Mouse (Mus musculus): ENCODE results near the gene Fras1. TPM values are rescaled to one million over a fixed set of nuclear protein-coding genes. Genes with fewer than 3 reads are reported as not detected.

The Fras1 gene
- total RNA-seq, 4 experiments from 2014 or later: 19.8 to 24.6 (median 23.4) TPM

DNA sequence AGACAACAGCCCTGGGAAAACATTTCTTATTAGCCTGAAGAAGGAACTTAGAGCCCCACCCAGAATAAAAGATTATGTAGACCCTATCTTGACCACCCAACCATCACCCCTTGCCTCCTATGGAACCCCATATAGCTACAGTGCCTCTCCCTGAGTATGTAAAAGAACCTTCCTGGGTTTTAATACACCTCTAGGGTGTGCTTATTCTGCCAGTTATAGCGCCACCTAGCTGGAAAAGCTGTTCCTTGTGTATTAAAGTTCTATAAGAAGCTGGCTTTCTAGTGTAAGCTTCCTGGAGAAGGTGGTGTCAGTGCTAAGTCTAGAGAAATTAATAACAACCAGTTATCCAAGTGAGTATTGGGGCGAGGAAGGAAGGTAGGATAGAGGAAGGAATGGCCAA is 303.7 kb downstream of the Fras1 start:
- DNase-seq (ENCODE audit: low spot score in 2 of 2): no peak

DNA sequence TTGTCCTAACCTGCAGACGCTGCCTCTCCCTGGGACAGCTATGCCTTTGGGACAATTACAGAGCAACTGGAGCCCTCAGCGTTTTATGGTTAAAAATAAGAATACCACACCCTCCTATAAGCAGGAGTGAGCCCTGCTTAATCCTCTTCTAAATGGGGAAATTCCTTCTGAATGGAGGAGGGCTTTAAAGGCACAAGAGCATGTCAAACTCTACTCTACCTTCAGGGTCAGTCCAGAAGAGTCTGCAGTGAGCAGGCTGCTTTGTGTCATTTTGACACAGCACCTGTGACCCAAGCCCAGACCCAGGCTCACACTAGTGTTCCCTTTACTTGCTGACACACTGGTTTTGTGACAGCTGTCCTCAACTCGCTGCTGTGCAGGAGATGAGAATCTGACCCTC is 307.3 kb downstream of the Fras1 start:
- DNase-seq (ENCODE audit: low spot score in 2 of 2): no peak

DNA sequence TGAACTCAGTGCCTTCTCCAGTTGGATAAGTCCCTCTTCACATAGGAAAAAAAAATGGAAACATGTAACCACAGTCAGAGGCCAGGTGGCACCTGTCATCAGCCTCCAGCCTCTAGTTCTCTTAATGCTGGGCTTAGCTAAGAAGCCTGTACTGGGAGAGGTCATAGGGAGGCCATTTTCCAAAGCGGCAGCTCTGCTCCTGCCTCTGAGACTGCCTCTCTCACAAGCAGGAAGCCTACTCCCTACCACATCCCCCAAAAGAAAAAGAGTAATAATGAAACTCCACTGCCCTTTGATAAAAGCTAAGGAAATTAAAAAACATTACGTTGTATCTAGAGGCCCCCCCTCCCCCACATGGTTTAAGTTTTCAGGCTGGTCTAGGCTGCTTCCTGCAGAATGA is 309.0 kb downstream of the Fras1 start:
- DNase-seq (ENCODE audit: low spot score in 2 of 2): no peak

DNA sequence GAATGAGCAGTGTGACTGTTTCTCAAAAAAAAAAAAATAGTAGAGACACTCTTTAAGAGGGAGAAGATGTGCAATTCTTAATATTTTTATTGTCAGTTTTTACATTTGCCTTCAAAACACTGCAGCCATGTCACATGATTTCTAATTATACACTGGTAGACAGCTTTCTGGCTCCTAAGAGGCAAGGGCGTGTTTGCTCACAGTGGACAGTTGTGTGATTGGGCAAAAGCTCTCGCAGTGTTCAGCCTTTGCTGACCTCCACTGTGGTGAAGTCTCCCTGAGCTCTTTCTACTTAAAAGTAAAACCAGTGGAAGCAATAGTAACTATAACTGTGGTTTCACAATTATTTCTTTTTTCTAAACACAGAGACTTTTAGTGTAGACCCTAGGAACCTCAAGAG is 315.1 kb downstream of the Fras1 start:
- DNase-seq (ENCODE audit: low spot score in 2 of 2): no peak

DNA sequence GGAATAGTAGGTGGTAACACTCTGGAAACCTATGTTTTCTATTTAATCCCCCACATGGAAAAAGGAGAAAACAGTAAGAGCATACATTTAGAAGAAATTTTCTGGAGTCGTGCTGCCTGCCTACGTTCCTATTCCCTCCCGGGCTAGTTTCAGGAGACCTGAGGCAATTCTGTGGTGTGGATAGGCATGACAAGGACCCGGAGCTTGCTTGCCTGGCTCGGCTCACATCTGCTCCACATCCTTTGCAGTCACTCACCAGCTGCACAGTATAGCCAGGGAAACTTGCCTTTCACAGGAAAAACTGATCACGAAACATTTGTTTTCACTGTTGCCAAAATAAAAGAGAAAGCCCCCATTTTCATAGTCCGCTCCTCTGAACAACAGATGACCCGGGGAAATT is 325.2 kb downstream of the Fras1 start:
- DNase-seq (ENCODE audit: low spot score in 2 of 2): no peak

DNA sequence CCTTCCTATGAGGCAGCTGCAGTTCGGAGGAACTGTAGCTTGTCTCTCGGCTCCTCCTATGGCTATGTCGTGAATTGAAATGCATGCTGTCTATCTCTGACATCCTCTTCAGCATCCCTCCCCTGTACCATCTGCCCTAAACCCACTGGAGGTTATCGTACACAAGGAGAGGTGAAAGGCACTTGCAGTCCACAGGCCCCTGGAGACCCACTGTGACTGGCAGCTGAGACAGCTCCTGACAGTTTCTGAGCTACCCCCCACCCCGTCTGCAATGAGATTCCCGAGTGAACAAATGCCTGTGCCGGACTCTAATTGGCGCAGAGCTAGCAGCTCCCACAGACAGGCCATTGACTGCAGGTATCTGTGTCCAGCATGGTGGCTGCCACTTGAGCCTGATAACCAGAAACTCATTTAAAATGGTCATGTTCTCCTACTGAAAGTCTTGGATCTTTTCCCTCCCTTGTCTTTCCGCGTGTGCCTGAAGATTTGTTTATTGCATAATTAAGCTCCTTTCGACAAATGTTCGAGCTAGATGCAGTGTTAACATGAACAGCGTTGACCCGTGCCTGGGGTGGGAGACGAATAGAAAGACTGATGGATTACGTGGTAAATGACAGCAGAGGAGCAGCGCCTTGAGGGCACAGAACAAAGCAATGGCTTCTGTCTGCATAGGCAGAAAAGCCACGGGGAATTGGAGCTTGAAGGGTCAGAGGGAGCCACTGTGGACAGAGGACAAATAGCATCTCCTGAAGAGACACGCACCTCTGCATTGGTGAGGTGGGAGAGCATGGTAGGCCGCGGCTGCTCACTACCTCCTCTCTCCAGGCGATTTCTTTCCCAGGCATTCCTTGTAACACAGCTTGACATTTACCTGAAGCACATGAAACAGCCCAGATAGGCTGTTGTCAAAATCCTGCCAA is 329.2 kb downstream of the Fras1 start:
- DNase-seq (ENCODE audit: low spot score in 2 of 2): no peak

DNA sequence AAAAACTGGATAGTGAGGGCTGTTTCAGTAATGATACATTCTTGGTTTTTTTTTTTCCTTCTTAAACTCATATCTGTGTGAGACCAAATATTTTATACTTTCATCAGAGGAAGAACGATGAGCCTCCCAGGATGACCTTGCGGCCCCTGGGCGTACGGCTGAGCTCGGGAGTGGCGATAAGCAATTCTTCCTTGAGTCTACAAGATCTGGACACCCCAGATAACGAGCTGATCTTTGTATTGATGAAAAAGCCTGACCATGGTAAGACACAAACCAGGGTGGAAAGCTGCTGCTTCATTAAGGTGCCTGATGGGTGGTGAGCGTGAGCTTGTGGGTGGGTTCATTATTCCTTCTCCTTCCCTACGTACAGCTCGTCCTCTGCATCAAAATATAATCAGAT is 334.8 kb downstream of the Fras1 start:
- DNase-seq (ENCODE audit: low spot score in 2 of 2): no peak

DNA sequence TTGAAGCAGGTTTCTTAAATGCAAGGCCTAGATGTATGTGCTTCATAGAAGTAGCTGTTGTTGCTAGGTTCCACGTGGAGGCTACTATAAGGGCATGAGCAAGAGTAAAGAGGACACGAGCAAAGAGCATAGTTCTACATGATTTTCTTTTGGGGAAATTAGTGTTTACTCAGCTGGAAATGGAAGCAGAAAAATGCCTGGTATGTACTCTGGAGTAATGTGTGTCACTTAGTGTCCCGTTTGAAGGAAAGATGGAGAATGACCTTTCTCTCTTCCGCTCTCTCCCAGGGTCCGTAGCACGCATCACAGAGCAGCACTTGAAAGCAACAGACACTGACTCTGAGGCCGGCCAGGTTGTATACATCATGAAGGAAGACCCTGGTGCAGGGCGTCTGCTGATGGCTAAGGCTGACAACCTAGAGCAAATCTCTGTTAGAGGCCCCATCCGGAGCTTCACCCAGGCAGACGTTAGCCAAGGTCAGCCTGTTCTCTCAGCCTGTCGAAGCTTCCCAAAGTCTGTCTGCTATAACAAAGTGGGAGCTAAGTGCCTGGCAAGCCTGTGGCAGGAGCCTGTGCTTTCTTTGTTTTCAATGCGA is 338.4 kb downstream of the Fras1 start:
- no peak for DNase-seq (ENCODE audit: low spot score in 2 of 2)

DNA sequence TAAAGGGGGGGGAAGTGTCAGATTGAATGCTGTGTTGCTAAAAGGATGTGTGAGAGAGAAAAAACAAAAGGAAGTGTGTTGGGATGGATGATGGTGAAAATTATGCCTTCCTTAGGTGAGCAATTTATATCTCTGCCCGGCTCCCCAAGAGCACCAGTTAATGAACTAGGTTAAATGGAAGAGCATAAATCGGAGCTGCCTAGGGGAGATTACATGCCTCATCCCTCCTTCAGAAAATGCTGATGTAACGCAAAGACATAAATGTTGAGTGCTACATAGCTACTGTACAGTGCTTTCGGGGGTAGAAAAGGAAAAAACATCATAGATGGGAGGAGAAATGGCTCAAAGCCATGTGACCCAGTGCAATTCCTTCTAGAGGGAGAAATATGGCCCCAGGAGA is 339.0 kb downstream of the Fras1 start:
- no peak for DNase-seq (ENCODE audit: low spot score in 2 of 2)

DNA sequence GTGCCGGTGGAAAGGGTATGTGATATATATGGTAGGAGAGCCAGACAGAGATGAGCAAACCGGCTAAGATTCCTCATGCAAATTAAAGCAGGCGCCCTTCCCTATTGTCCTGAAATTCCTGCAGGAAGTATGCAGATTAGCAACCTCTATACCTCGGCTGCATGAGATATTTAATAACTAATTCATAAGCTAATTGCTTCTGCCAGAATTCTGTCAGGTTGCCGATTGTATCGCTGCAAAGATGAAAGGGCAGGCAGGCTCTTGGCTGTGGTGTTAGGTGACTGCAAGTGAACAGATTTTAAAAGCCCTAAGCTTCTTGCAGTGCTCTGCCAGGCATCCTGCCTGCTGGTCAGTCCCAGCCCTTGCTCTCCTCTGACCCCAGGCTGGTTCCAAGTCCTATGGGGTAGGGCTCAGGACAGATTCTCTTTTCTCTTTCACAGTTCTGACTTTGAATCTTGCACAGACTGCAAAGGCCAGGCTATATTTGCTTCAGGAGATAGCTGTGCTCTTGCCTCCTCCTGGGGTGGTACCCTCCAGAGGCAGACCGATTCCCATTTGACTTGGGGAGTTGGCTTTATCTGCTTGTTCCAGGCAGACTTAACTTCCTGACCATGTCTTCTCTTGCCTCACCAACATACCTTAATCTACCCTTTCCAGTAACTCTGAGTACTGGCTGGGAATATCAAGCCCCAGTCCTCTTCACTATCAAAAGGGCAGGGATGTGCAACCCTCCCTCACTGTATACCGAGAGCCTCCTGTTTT is 342.7 kb downstream of the Fras1 start:
- no peak for DNase-seq (ENCODE audit: low spot score in 2 of 2)

DNA sequence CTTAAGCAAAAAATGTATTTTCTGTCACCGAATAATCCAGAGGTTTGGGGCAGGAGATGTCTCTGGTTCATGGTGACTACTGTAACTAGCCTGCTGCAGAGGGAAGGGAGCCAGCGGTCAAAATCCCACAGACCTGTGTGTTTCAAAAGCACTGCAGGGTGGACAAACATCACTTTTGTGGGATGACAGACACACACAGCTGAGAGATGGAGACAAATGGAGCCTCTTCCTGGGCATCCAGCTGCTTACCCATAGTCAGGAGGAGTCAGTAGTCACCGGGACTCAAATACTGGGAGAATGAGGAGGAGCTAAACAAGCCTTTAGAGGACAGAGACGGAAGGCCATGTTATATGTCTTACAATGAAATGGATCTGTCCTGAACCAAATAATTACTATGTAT is 343.9 kb downstream of the Fras1 start:
- no peak for DNase-seq (ENCODE audit: low spot score in 2 of 2)

DNA sequence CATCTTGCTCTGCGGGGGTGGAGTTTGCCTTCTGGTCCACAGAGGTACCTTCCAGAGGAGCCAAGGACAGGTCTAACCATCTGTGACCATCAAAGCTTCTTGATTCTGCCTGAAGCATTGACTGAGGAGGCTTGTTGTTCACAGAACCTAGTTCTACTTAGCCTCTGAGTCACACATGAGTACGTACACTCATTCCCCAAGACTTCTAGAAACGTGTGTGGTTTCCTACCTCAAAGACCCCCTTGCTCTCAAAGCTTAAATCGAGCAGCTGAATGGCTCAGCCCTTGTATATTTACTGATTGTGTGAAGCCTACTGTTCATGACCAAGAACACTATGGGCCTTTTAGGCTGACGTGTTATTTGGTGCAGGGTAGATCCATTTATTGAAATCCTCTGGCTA is 344.8 kb downstream of the Fras1 start:
- no peak for DNase-seq (ENCODE audit: low spot score in 2 of 2)

DNA sequence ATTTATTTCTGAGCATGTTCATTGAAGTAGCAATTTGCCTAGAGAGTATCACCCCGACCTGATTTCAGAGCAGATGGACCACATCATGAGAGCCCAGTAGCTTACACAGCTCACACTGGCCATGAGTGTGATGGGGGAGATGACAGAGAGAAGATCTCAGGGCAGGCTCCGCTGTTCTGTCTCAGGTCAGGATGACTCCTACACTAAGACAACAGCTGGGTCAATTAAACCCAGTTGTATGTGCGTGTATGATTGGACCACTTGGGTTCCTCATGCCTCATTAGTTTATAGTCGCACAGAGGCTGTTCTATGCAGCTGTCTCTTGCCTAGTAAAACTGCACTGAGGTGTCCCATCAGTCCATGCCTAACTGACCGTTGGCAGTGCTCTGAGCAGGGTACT is 345.5 kb downstream of the Fras1 start:
- DNase-seq (ENCODE audit: low spot score in 2 of 2): no peak

DNA sequence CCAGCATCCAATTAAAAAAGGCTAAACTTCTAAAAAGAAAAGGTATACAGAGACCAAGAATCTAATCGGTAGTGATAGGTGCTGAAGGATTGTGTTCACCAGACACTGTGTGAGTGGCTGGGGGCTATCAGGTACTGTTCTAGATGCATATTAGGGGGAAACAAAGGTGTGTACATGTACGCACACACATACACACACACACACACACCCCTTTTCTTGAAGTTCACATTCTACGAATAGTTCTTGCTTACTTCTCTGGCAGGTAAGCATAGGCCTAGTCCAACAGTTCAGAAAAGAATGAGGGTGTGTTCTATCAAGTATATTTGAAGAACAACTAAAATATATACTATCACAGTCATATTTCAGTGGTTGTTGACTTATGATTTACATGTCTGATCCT is 348.9 kb downstream of the Fras1 start:
- DNase-seq (ENCODE audit: low spot score in 2 of 2): no peak

DNA sequence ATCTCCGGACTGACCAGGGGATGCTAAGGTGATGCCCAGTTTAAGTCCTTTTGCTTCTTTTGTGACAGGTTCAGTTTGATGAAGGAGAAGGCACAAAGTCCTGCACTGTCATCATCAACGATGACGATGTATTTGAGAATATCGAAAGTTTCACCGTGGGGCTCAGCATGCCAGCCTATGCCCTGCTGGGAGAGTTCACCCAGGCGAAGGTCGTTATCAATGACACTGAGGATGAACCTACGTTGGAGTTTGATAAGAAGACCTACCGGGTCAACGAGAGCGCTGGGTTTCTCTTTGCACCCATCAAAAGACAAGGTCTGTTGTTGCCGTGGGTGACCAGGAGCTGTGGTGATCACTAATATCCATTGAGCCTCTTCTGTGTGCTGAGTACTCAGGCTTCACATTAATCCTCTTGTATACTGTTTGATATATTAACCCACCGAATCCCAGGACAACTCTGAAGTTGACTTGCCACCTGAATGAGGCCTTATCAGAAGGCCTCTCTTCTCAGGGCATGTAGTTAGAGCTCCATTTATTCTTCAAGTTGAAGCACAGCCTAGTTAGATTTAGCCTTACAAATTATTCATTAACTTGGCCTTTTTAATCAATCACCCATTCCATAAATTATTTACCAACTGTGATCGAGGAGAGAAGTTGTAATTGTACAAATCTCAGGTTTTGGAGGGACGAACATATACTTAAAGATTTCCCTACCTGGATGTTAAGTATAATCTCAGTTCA is 365.6 kb downstream of the Fras1 start:
- no peak for DNase-seq (ENCODE audit: low spot score in 2 of 2)

DNA sequence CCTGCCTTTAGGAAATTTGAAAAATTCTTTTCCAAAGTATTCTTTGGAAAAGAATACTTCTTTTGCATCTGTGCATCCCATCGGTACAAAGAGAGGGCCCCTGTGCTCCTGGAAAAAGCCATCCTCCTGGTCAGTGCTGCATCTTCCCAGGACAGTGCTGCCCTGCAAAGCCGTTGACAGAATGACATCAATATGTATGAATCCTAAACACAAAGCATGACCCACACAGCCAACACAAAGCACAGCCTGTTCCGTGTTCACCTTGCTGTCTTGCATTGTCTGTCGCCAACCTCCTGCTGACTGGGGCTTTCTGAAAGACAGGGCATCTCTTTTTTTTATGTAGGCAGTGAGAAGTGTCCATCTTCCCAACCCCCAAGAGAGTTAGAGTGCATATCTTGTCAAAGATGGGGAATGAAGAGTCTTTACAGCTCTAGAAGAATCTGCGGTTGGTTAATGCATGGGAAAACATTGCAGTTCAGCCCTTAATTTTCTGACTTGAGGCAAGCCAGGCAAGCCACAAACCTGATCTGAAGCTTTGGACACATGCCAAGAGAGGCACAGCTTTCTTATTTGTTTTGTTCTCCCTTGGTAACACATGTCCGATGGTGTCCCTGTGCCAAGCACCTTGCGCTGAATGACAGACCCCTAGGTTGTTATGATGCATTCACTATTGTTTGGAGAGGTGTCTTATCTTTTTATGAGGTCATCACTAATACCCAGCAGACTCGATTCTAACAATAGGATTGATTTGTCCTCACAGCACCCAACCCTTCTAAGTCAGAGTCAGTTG is 373.6 kb downstream of the Fras1 start:
- DNase-seq (ENCODE audit: low spot score in 2 of 2): no peak

DNA sequence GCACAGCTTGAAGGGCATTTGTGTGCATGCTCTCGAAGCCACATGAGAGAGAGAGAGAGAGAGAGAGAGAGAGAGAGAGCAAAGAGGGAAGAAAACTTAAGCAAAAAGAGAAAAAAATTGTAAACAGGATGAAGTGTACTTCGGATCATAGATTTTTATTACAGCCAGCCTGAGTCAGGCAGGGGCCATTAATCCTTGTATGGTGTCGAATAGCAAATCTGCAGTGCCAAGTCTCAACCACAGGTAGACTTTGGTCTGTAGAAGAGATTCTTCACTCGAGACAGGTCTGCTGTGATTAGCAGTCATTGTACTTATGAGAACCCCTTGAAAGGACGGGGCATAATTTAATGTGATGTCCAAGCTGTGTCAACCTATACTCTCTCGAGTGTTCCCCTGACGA is 383.9 kb downstream of the Fras1 start:
- DNase-seq (ENCODE audit: low spot score in 2 of 2): no peak

DNA sequence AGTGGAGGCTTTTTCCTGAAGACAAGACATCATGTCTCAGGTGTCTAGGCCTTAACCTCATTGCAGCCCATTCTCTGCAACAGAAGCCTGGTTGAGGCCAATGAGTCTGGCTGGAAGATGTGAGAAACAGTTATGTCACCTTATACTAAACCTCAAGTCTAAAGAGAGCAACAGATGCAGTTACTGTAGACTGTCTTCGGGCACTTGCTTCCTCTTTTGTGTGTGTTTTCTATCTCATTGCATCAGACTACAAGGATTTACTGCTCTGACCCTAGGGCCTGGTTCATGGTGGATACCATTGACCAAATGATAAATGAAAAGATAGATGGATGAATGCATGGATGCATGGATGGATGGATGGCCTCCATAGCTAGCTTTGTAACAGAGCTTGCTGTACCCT is 388.3 kb downstream of the Fras1 start:
- DNase-seq (ENCODE audit: low spot score in 2 of 2): no peak

DNA sequence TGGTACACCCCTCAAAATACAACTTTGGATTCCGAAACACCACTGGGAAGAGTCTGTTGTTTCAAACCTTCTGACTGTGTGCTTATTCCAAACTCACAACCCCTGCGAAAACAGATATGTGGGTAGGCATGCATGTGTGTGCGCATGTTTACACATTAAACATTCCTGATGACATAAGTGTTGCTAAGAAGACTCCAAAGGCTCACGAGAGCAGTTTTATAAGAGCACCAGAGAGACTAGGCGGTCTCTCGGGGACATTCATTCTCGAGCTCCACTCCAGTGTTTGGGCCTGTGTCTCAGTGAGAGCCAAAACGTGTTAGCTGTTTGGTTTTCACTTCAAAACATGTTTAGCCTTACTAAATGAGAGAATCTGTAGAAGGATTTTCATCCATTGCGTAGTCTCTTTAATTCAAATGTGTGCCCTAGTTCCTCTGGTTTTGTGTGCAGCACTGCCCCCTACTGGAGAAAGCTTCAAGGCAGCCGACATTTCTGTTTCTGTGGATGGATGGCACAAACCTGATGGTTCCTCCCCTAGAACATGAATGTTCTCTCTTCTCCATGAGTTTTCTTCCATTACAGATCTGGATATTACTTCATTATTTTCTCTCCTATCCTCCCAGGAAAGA is 395.2 kb downstream of the Fras1 start:
- peak; percentile 38 to 39 for DNase-seq (ENCODE audit: low spot score in 2 of 2)

DNA sequence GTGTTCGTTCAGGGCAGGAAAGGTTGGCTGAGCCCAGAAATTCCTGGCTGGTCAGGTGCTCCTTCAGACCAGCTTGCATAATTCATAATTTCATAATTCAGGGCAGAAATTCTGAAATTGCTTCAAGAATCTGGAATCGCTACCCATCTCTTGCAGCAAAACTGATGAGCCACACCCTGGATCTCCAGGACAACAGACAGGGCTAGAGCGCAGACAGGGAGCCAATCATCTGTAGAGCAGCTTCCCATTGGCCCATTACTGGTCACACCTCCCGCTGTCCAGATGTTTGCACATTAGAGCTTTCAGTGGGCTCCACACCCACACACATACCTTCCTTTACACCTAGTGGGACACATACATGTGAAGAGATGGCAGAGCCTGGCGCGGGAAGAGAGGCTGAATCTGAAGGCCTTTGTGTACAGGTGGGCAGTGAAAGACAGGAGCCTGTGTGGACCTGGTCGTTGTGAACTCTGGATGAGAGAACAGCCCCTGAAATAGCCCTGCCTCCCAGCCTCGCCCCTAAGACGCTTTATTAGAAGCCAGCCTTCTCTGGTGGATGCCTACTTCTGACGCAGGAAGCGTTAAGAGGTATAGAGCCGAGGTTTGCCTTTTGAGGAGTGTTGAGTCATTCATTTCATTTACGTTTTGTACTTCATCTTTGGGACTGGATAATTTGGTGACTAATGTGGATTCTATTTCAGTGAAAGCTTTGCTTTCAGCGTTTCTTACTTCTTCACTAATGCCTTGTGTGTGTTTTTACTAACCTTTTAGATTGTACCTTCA is 409.9 kb downstream of the Fras1 start:
- DNase-seq (ENCODE audit: low spot score in 2 of 2): no peak

Data from left cerebral cortex, adult 8-10 months (tissue).